Mouse (Mus musculus): ENCODE measurements around the gene Gm11034. TPM values are rescaled to one million over a fixed set of nuclear protein-coding genes. Genes with fewer than 3 reads are reported as not detected.

Gm11034 gene
- total and polyA plus RNA-seq, 3 experiments = not detected

DNA sequence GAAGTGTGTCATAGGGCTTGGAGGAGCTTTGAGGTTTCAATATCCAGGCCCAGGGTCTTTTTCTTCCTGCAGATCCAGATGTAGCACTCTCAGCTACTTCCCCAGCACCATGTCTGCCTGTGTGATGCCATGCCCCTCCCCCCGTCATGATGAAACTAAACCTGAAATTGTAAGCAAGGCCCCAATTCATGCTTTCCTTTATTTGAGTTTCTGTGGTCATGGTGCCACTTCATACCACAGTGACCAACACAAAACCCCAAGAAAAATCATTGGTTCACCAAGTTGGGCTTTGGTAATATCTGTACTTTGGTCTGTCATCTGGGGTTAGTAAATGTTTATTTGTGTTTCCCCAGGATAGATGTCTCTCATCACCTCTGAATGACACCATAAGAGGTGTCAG, 4.9 kb downstream of the Gm11034 start:
- Histone ChIP-seq H3K27ac (ENCODE audit: insufficient read depth, low read depth) (no peak overlapping the region), H3K27me3 (replicated peaks) (no peaks in the 10 kb centered on the region), H3K36me3 (replicated peaks in 1 of 2; ENCODE audit: control insufficient read depth in 1 of 2, insufficient read depth in 1 of 2, low read length in 1 of 2) (no peaks in the 10 kb centered on the region), H3K4me2 (ENCODE audit: insufficient read depth, low read depth, poor library complexity, severe bottlenecking) (no peak overlapping the region), H3K9me3 (replicated peaks; ENCODE audit: low read length) (peaks cover 7% of the 10 kb centered on the region), H3K79me2 (replicated peaks; ENCODE audit: control insufficient read depth, extremely low read depth, insufficient read depth, poor library complexity, severe bottlenecking) (no peaks in the 10 kb centered on the region), H3K4me3 (replicated peaks in 1 of 3; ENCODE audit: low read depth in 2 of 3, low read length in 2 of 3, poor library complexity in 1 of 3) (no peak overlapping the region), H3K9ac (ENCODE audit: insufficient read depth, low read depth) (no peak overlapping the region), H3K4me1 (ENCODE audit: control insufficient read depth in 1 of 2, insufficient read depth in 2 of 2) (peaks cover 3 to 4% of the 10 kb centered on the region in 2 experiments; a peak in 1 of 4 replicates)
- TF ChIP-seq ZNF384 (IDR thresholded peaks at IDR 0.05; ENCODE audit: low read depth, low read length) (no peak), E2F4 (IDR thresholded peaks at IDR 0.05; ENCODE audit: insufficient replicate concordance, low read depth, low read length) (no peak), ZKSCAN1 (IDR thresholded peaks at IDR 0.05; ENCODE audit: borderline replicate concordance, low read depth, low read length) (no peak), NELFE (IDR thresholded peaks at IDR 0.05; ENCODE audit: low read depth, low read length) (no peak)
- dilution Hi-C loops (cut with MboI; ENCODE audit: extremely low pct_ligation_motif_present, extremely low pct_unique_long_range_greater_than_20kb, low sequenced_read_pairs) (no loop called here), in situ Hi-C loops (cut with MboI; ENCODE audit: low pct_ligation_motif_present, low pct_unique_long_range_greater_than_20kb, low sequenced_read_pairs) (no loop called here)
- no peak for DNase-seq (ENCODE audit: extremely low read depth)

DNA sequence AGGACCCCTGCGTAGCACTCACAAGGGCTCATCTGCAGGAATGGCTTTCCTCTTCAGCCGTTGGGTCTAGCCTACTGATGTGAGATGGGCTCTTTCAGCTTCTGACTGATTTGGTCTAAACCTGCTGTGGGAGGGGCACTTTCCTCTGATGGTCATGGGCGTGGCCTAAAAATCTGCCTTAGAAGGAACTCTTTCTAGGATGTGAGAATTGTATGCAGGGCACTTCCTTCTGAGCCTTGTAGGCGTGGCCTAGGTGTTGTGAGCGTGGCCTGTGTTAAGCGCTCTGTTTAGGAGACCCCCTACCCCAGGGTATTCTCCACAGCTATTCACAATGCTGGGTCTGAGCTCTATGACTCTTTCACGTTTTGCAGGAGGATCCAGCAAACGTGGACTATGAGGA, 15.4 kb downstream of the Gm11034 start:
- no peaks in the 10 kb centered on the region for H3K79me2 ChIP-seq (replicated peaks; ENCODE audit: control insufficient read depth, extremely low read depth, insufficient read depth, poor library complexity, severe bottlenecking)
- TF ChIP-seq POLR2A (IDR thresholded peaks at IDR 0.05; ENCODE audit: low read depth, low read length) = no peak
- TF ChIP-seq USF1 (IDR thresholded peaks at IDR 0.05; ENCODE audit: low read depth, low read length) = no peak
- TF ChIP-seq NRF1 (IDR thresholded peaks at IDR 0.05; ENCODE audit: low read depth, low read length) = no peak
- TF ChIP-seq MAX (IDR thresholded peaks at IDR 0.05; ENCODE audit: low read length) = no peak
- no peak for TF ChIP-seq GABPA (IDR thresholded peaks at IDR 0.05; ENCODE audit: insufficient replicate concordance, low read depth, low read length)
- TF ChIP-seq JUN (IDR thresholded peaks at IDR 0.05; ENCODE audit: insufficient read depth, low read depth, low read length) = no peak
- TF ChIP-seq ZC3H11A (IDR thresholded peaks at IDR 0.05; ENCODE audit: low read depth, low read length) = no peak
- no peak for TF ChIP-seq POLR2AphosphoS2 (IDR thresholded peaks at IDR 0.05; ENCODE audit: low read depth, low read length)
- no peak for TF ChIP-seq BHLHE40 (IDR thresholded peaks at IDR 0.05; ENCODE audit: low read depth, low read length)
- no peak for TF ChIP-seq ZMIZ1 (IDR thresholded peaks at IDR 0.05; ENCODE audit: low read depth, low read length)
- no peak for TF ChIP-seq RAD21 (IDR thresholded peaks at IDR 0.05; ENCODE audit: low read depth, low read length)
- TF ChIP-seq ZNF384 (IDR thresholded peaks at IDR 0.05; ENCODE audit: low read depth, low read length) = no peak
- TF ChIP-seq ZKSCAN1 (IDR thresholded peaks at IDR 0.05; ENCODE audit: borderline replicate concordance, low read depth, low read length) = no peak
- no peak for TF ChIP-seq UBTF (IDR thresholded peaks at IDR 0.05; ENCODE audit: low read depth, low read length)
- TF ChIP-seq SIN3A (IDR thresholded peaks at IDR 0.05; ENCODE audit: low read length) = no peak
- TF ChIP-seq RCOR1 (conservative IDR thresholded peaks at IDR 0.05; ENCODE audit: low read depth, low read length) = no peak
- TF ChIP-seq MAZ (IDR thresholded peaks at IDR 0.05; ENCODE audit: low read depth, low read length) = no peak
- H3K4me1 ChIP-seq (ENCODE audit: control insufficient read depth in 1 of 2, insufficient read depth in 2 of 2) = 0 out of 4 replicates have a peak, but pooled peaks cover 0 to 3% of the 10 kb centered on the region in 2 experiments
- in situ Hi-C loops (cut with MboI; ENCODE audit: low pct_ligation_motif_present, low pct_unique_long_range_greater_than_20kb, low sequenced_read_pairs) (no loop called here), dilution Hi-C loops (cut with MboI; ENCODE audit: extremely low pct_ligation_motif_present, extremely low pct_unique_long_range_greater_than_20kb, low sequenced_read_pairs) (no loop called here)
- H3K27me3 ChIP-seq (replicated peaks) = no peaks in the 10 kb centered on the region
- no peak overlapping the region for H3K4me2 ChIP-seq (ENCODE audit: insufficient read depth, low read depth, poor library complexity, severe bottlenecking)
- H3K36me3 ChIP-seq (replicated peaks in 1 of 2; ENCODE audit: control insufficient read depth in 1 of 2, insufficient read depth in 1 of 2, low read length in 1 of 2) = peaks cover 62 to 96% of the 10 kb centered on the region in 2 experiments
- H3K4me3 ChIP-seq (replicated peaks in 1 of 3; ENCODE audit: low read depth in 2 of 3, low read length in 2 of 3, poor library complexity in 1 of 3) = no peak overlapping the region
- DNase-seq (ENCODE audit: extremely low read depth) = no peak
- H3K9ac ChIP-seq (ENCODE audit: insufficient read depth, low read depth) = no peak overlapping the region
- no peak overlapping the region for H3K27ac ChIP-seq (ENCODE audit: insufficient read depth, low read depth)
- H3K9me3 ChIP-seq (replicated peaks; ENCODE audit: low read length) = peaks cover 33% of the 10 kb centered on the region

Data from CH12.LX (cell line).